ENCODE assay signal across 17 mouse cellular contexts in genomic region chr2:9386566-9386965, GRCm38 (mm10).
DNase-seq lines count a peak whose midpoint lies in the region; ATAC-seq lines count a peak whose summit lies in the region.
"Had no signal": no experiment of that assay in that cellular context is flagged by ENCODE, and none has a peak within 500 bp of the region (broad histone marks: within the 10 kb centered on the region; RNA-seq: fewer than 3 reads in every experiment).

No protein-coding gene starts in this region.

- no peaks in the 10 kb centered on the region for H3K36me3 ChIP-seq in forebrain, embryonic 14.5 days (ENCODE audit: control insufficient read depth, insufficient read depth, low read length)
- no peaks in the 10 kb centered on the region for H3K36me3 ChIP-seq in forebrain, embryonic 11.5 days (ENCODE audit: control insufficient read depth, insufficient read depth, low read length)
- H3K36me3 ChIP-seq in forebrain, embryonic 16.5 days (ENCODE audit: control insufficient read depth, insufficient read depth): no peaks in the 10 kb centered on the region
- H3K36me3 ChIP-seq: embryonic facial prominence, embryonic 12.5 days; heart, embryonic 13.5 days had no signal

- no peaks in the 10 kb centered on the region for H3K4me1 ChIP-seq in forebrain, embryonic 14.5 days (ENCODE audit: control insufficient read depth, insufficient read depth, low read length)
- no peaks in the 10 kb centered on the region for H3K4me1 ChIP-seq in forebrain, embryonic 11.5 days (replicated peaks; ENCODE audit: control insufficient read depth, insufficient read depth, low read length)
- H3K4me1 ChIP-seq in forebrain, embryonic 16.5 days (replicated peaks; ENCODE audit: control insufficient read depth, insufficient read depth, low read length): no peaks in the 10 kb centered on the region
- H3K4me1 ChIP-seq: embryonic facial prominence, embryonic 12.5 days; heart, embryonic 13.5 days had no signal

- H3K9me3 ChIP-seq in forebrain, embryonic 14.5 days (replicated peaks; ENCODE audit: control insufficient read depth, low read length): no peaks in the 10 kb centered on the region
- no peaks in the 10 kb centered on the region for H3K9me3 ChIP-seq in forebrain, embryonic 11.5 days (ENCODE audit: control insufficient read depth, low read length)
- H3K9me3 ChIP-seq in forebrain, embryonic 16.5 days (ENCODE audit: control insufficient read depth, low read length): no peaks in the 10 kb centered on the region
- H3K9me3 ChIP-seq: embryonic facial prominence, embryonic 12.5 days; heart, embryonic 13.5 days had no signal

- intact Hi-C loops in left cerebral cortex, postnatal 4 days (cut with DNase I): no loop called here

- DNase-seq in forebrain, embryonic 14.5 days (ENCODE audit: low spot score): peak; percentile 63
- no peak for DNase-seq in forebrain, embryonic 11.5 days (ENCODE audit: low spot score)
- DNase-seq in left cerebral cortex, postnatal 4 days: peak; percentile 1
- no peak for DNase-seq in left cerebral cortex, adult 18-20 months (ENCODE audit: low spot score in 2 of 2)
- no peak for DNase-seq in kidney, postnatal 36 days
- DNase-seq: adrenal gland, adult 8-10 months; adrenal gland, postnatal 36 days; cerebellum, adult 2 months; cerebellum, postnatal 25 days; gastrocnemius, postnatal 36 days; heart, adult 11 months; heart, postnatal 36 days; kidney, adult 2 months had no signal

- no peak overlapping the region for H3K4me3 ChIP-seq in forebrain, embryonic 14.5 days (ENCODE audit: low read depth, low read length)
- H3K4me3 ChIP-seq in forebrain, embryonic 11.5 days (ENCODE audit: low read depth, low read length): no peak overlapping the region
- H3K4me3 ChIP-seq in forebrain, embryonic 16.5 days (replicated peaks; ENCODE audit: low read length): no peak overlapping the region
- H3K4me3 ChIP-seq: embryonic facial prominence, embryonic 12.5 days; heart, embryonic 13.5 days had no signal

- H3K4me2 ChIP-seq in forebrain, embryonic 14.5 days (ENCODE audit: low read length): no peak overlapping the region
- no peak overlapping the region for H3K4me2 ChIP-seq in forebrain, embryonic 11.5 days (ENCODE audit: low read depth, low read length, severe bottlenecking)
- no peak overlapping the region for H3K4me2 ChIP-seq in forebrain, embryonic 16.5 days (ENCODE audit: low read length)
- H3K4me2 ChIP-seq: embryonic facial prominence, embryonic 12.5 days; heart, embryonic 13.5 days had no signal

- no peak overlapping the region for H3K9ac ChIP-seq in forebrain, embryonic 14.5 days (ENCODE audit: low read length)
- no peak overlapping the region for H3K9ac ChIP-seq in forebrain, embryonic 11.5 days (ENCODE audit: low read length)
- H3K9ac ChIP-seq in forebrain, embryonic 16.5 days (replicated peaks; ENCODE audit: low read depth, low read length): no peak overlapping the region
- H3K9ac ChIP-seq: embryonic facial prominence, embryonic 12.5 days; heart, embryonic 13.5 days had no signal

- 23% methylated on average over 2 of the region's 2 CpGs for WGBS in forebrain, embryonic 14.5 days
- 74% methylated on average over 2 of the region's 2 CpGs for WGBS in forebrain, embryonic 11.5 days
- 32% methylated on average over 2 of the region's 2 CpGs for WGBS in forebrain, embryonic 16.5 days

- peak; percentile 78 for ATAC-seq in forebrain, embryonic 14.5 days
- ATAC-seq in forebrain, embryonic 11.5 days (replicated peaks; ENCODE audit: low FRiP score): no peak
- peak; percentile 90 for ATAC-seq in forebrain, embryonic 16.5 days
- ATAC-seq: intestine, embryonic 16.5 days had no signal

- no peaks in the 10 kb centered on the region for H3K27me3 ChIP-seq in forebrain, embryonic 14.5 days (replicated peaks; ENCODE audit: control insufficient read depth, insufficient read depth, low read length)
- no peaks in the 10 kb centered on the region for H3K27me3 ChIP-seq in forebrain, embryonic 11.5 days (ENCODE audit: control insufficient read depth, insufficient read depth, low read length)
- H3K27me3 ChIP-seq in forebrain, embryonic 16.5 days (replicated peaks; ENCODE audit: control insufficient read depth, insufficient read depth, low read length): no peaks in the 10 kb centered on the region
- H3K27me3 ChIP-seq: embryonic facial prominence, embryonic 12.5 days; heart, embryonic 13.5 days had no signal

- H3K27ac ChIP-seq in forebrain, embryonic 14.5 days (ENCODE audit: low read depth, low read length): no peak overlapping the region
- no peak overlapping the region for H3K27ac ChIP-seq in forebrain, embryonic 11.5 days (ENCODE audit: low read depth, low read length)
- no peak overlapping the region for H3K27ac ChIP-seq in forebrain, embryonic 16.5 days (ENCODE audit: low read length)
- H3K27ac ChIP-seq: embryonic facial prominence, embryonic 12.5 days; heart, embryonic 13.5 days had no signal

Comparison
In these comparisons a context has a peak if more than half of its experiments do, and no peak if none do; other contexts are left out.
1. DNase-seq: peak in forebrain, embryonic 14.5 days (single experiment) and left cerebral cortex, postnatal 4 days (single experiment); none in forebrain, embryonic 11.5 days (single experiment), left cerebral cortex, adult 18-20 months (0 of 2) and kidney, postnatal 36 days (0 of 2).